Mouse (Mus musculus) neural tube, embryonic 14.5 days (tissue): ENCODE data around the gene Car1. TPM values are rescaled to one million over a fixed set of nuclear protein-coding genes. Genes with fewer than 3 reads are reported as not detected.
"Not testable (repeated sequence)": the region's sequence is repeated elsewhere in the genome, so short reads cannot be mapped to it uniquely, and the experiment has no call there.

ENCODE experiments used
- ATAC-seq: fragments of 200-750 bp; cut with Nextera tagmentation; 2 replicates; pipeline ENCODE4 v1.8.0; 2017; ENCODE audit warnings: low read depth, mild to moderate bottlenecking, moderate TSS enrichment, moderate library complexity
- H3K27ac ChIP-seq: fragments of 300-500 bp; sonication (generic); 2 replicates; pipeline ENCODE4 v1.5.1; 2014; ENCODE audit warnings: low read depth, mild to moderate bottlenecking, control low read depth, low read length, moderate library complexity, mixed read lengths
- H3K27me3 ChIP-seq: fragments of 300-500 bp; sonication (generic); 2 replicates; pipeline ENCODE4 v1.6.1; 2014; ENCODE audit warnings: low read length; ENCODE audit not compliant: control insufficient read depth, insufficient read depth
- H3K36me3 ChIP-seq: fragments of 300-500 bp; sonication (generic); 2 replicates; pipeline ENCODE4 v1.6.1; 2014; ENCODE audit warnings: low read length, mixed read lengths; ENCODE audit not compliant: control insufficient read depth, insufficient read depth
- H3K4me1 ChIP-seq: fragments of 300-500 bp; sonication (generic); 2 replicates; pipeline ENCODE4 v1.6.1; 2014; ENCODE audit warnings: low read length; ENCODE audit not compliant: control insufficient read depth, insufficient read depth
- H3K4me2 ChIP-seq: fragments of 300-500 bp; sonication (generic); 2 replicates; pipeline ENCODE4 v1.6.1; 2014; ENCODE audit warnings: mild to moderate bottlenecking, low read depth, low read length, control low read depth
- H3K4me3 ChIP-seq: fragments of 300-500 bp; sonication (generic); 2 replicates; pipeline ENCODE4 v1.5.1; 2014; ENCODE audit warnings: low read depth, low read length, control low read depth, mixed read lengths
- H3K9ac ChIP-seq: fragments of 300-500 bp; sonication (generic); replicated peaks from 2 replicates; pipeline ENCODE4 v1.6.1; 2014; ENCODE audit warnings: low read depth, mild to moderate bottlenecking, control low read depth, low read length, mixed read lengths
- H3K9me3 ChIP-seq: fragments of 300-500 bp; sonication (generic); 2 replicates; pipeline ENCODE4 v1.6.1; 2016; ENCODE audit warnings: low read length; ENCODE audit not compliant: control insufficient read depth
- WGBS: fragments of 180-500 bp; shearing (Covaris S2); extraction: QIAGEN DNeasy Blood & Tissue Kit; methylation state at CpG from one replicate; pipeline ENCODE4 v1.1.7; 2014; 5-methylcytosine and 5-hydroxymethylcytosine counted together
- polyA plus RNA-seq: library from polyadenylated mRNA; unstranded; fragments of >200 nt; fragmentation: Nextera tagmentation; extraction: Ambion mirVana; gene quantifications from 2 replicates; pipeline ENCODE4 v1.2.1, GENCODE M21; 2014

Car1 gene
- polyA plus RNA-seq, 1 experiment from 2014 or later = not detected

- Histone ChIP-seq H3K9ac (no peak overlapping the region), H3K9me3 (no peaks in the 10 kb centered on the region), H3K36me3 (no peaks in the 10 kb centered on the region), H3K27ac (no peak overlapping the region), H3K4me2 (no peak overlapping the region), H3K4me1 (no peaks in the 10 kb centered on the region), H3K4me3 (no peak overlapping the region), H3K27me3 (no peaks in the 10 kb centered on the region)
- WGBS = 95% methylated on average over 1 of the region's 1 CpGs
- no peak for ATAC-seq
Measured at GRCm38 (mm10) chr3:14787607-14788006, 20.6 kb downstream of the Car1 start.

DNA sequence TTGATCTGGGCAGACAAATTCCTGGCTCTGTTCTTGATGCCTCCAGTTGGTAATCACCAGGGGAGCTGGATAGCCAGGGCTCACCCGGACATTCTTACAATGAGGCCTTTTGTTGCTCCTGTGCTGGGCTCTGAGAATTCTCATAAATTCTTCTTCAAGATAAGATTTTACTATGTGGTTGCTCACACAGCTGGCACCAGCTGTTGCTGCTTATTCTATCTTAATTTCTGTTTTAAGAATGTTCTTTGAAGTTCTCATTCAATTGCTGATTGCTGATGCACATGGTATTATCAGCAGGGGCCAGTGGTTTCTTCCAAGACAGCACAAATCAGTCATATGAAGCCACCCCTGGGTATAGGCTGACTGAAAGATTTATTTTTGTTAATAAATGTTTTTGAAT, 21.0 kb downstream of the Car1 start:
- Histone ChIP-seq H3K4me1 (no peaks in the 10 kb centered on the region), H3K9me3 (no peaks in the 10 kb centered on the region), H3K4me2 (no peak overlapping the region), H3K27me3 (no peaks in the 10 kb centered on the region), H3K36me3 (no peaks in the 10 kb centered on the region), H3K27ac (no peak overlapping the region), H3K4me3 (no peak overlapping the region), H3K9ac (no peak overlapping the region)
- ATAC-seq = no peak
- 62% methylated on average over 1 of the region's 1 CpGs for WGBS

- no peak overlapping the region for H3K4me3 ChIP-seq
- no peaks in the 10 kb centered on the region for H3K27me3 ChIP-seq
- WGBS = 84% methylated on average over 2 of the region's 2 CpGs
- no peaks in the 10 kb centered on the region for H3K9me3 ChIP-seq
- H3K36me3 ChIP-seq = no peaks in the 10 kb centered on the region
- ATAC-seq = no peak
- H3K9ac ChIP-seq = no peak overlapping the region
- H3K27ac ChIP-seq = no peak overlapping the region
- no peaks in the 10 kb centered on the region for H3K4me1 ChIP-seq
- H3K4me2 ChIP-seq = no peak overlapping the region
Measured at GRCm38 (mm10) chr3:14786551-14787079, 21.6 kb downstream of the Car1 start.

GRCm38 (mm10) chr3:14785353-14785752, 22.8 kb downstream of the Car1 start:
- ATAC-seq = no peak
- H3K9me3 ChIP-seq = no peaks in the 10 kb centered on the region
- H3K27ac ChIP-seq = no peak overlapping the region
- H3K27me3 ChIP-seq = no peaks in the 10 kb centered on the region
- H3K4me3 ChIP-seq = no peak overlapping the region
- no peak overlapping the region for H3K4me2 ChIP-seq
- H3K4me1 ChIP-seq = no peaks in the 10 kb centered on the region
- 87% methylated on average over 2 of the region's 2 CpGs for WGBS
- no peaks in the 10 kb centered on the region for H3K36me3 ChIP-seq
- no peak overlapping the region for H3K9ac ChIP-seq

- H3K36me3 ChIP-seq, H3K27ac ChIP-seq, H3K9ac ChIP-seq, H3K9me3 ChIP-seq, H3K4me1 ChIP-seq, H3K4me2 ChIP-seq, H3K4me3 ChIP-seq, ATAC-seq, H3K27me3 ChIP-seq: not testable (repeated sequence)
- 87% methylated on average over 5 of the region's 5 CpGs for WGBS
Measured at GRCm38 (mm10) chr3:14783198-14783597, 25.0 kb downstream of the Car1 start.

GRCm38 (mm10) chr3:14782365-14782764, 25.8 kb downstream of the Car1 start:
- not testable (repeated sequence) for H3K27me3 ChIP-seq, H3K4me2 ChIP-seq, H3K4me1 ChIP-seq, H3K36me3 ChIP-seq, H3K4me3 ChIP-seq, H3K9ac ChIP-seq, H3K9me3 ChIP-seq, ATAC-seq, H3K27ac ChIP-seq
- 88% methylated on average over 3 of the region's 3 CpGs for WGBS

DNA sequence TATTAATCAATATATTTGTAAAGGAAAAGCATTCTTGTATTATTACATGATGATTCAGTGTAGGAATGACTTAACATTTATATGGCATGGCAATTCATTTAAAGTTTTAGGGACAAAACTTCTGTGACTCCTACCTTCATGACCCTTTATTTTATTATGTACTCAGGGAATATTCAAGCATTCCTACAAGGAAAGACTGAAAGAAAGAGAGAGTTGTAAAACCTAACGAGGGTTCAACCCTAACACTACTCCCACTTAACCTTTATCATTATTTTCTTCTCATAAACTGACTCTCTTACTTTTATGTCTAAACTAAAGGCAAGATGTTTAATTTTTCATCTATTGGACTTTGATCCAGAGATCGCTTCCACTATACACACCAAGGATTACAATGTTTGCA, 28.0 kb downstream of the Car1 start:
- Histone ChIP-seq H3K9ac (no peak overlapping the region), H3K9me3 (no peaks in the 10 kb centered on the region), H3K4me1 (no peaks in the 10 kb centered on the region), H3K27ac (no peak overlapping the region), H3K4me3 (no peak overlapping the region), H3K4me2 (no peak overlapping the region), H3K36me3 (no peaks in the 10 kb centered on the region), H3K27me3 (no peaks in the 10 kb centered on the region)
- no peak for ATAC-seq
- WGBS = 78% methylated on average over 2 of the region's 2 CpGs

- H3K36me3 ChIP-seq, H3K4me3 ChIP-seq, H3K27me3 ChIP-seq, H3K27ac ChIP-seq, ATAC-seq, H3K4me2 ChIP-seq, H3K4me1 ChIP-seq, H3K9me3 ChIP-seq, H3K9ac ChIP-seq: not testable (repeated sequence)
- WGBS = 89% methylated on average over 2 of the region's 3 CpGs
Measured at GRCm38 (mm10) chr3:14776497-14777162, 31.5 kb downstream of the Car1 start.

- H3K36me3 ChIP-seq, H3K4me2 ChIP-seq, H3K9me3 ChIP-seq, H3K27me3 ChIP-seq, ATAC-seq, H3K9ac ChIP-seq, H3K4me1 ChIP-seq, H3K27ac ChIP-seq, H3K4me3 ChIP-seq: not testable (repeated sequence)
- WGBS = 85% methylated on average over 1 of the region's 1 CpGs
Measured at GRCm38 (mm10) chr3:14774539-14774938, 33.6 kb downstream of the Car1 start.
